Mouse (Mus musculus): Measurements from ENCODE around the gene Rybp. TPM values are rescaled to one million over a fixed set of nuclear protein-coding genes. Genes with fewer than 3 reads are reported as not detected.

Gene Rybp
- polyA plus RNA-seq, 1 experiment from 2014 or later = 5.8 TPM

GRCm38 (mm10) chr6:100220917-100221560 is 66.2 kb downstream of the Rybp start:
- no peak overlapping the region for H3K27ac ChIP-seq (ENCODE audit: low read depth)
- ATAC-seq = no peak

GRCm38 (mm10) chr6:100219971-100220370 is 67.3 kb downstream of the Rybp start:
- Histone ChIP-seq H3K4me2 (ENCODE audit: low read depth, low read length) (no peak overlapping the region), H3K4me1 (ENCODE audit: insufficient read depth) (peaks cover 10% of the 10 kb centered on the region), H3K36me3 (replicated peaks; ENCODE audit: insufficient read depth, low read length) (no peaks in the 10 kb centered on the region), H3K9me3 (ENCODE audit: low read length) (no peaks in the 10 kb centered on the region), H3K4me3 (ENCODE audit: low read depth, low read length) (no peak overlapping the region), H3K9ac (replicated peaks) (no peak overlapping the region), H3K27me3 (ENCODE audit: insufficient read depth, low read length) (no peaks in the 10 kb centered on the region), H3K27ac (ENCODE audit: low read depth) (no peak overlapping the region)
- TF ChIP-seq EP300 (IDR thresholded peaks at IDR 0.05; ENCODE audit: low read depth) = no peak
- TF ChIP-seq CTCF (IDR thresholded peaks at IDR 0.05; ENCODE audit: low read depth) = no peak
- DNase-seq (no peak), ATAC-seq (no peak)
- WGBS (ENCODE audit: insufficient replicate concordance) = 59% methylated on average over 3 of the region's 3 CpGs

More at GRCm38 (mm10) chr6:100220917-100221560, 66.2 kb downstream of the Rybp start:
- Histone ChIP-seq H3K9ac (replicated peaks) (no peak overlapping the region), H3K27me3 (ENCODE audit: insufficient read depth, low read length) (no peaks in the 10 kb centered on the region), H3K9me3 (ENCODE audit: low read length) (no peaks in the 10 kb centered on the region), H3K4me3 (ENCODE audit: low read depth, low read length) (no peak overlapping the region), H3K4me2 (ENCODE audit: low read depth, low read length) (no peak overlapping the region), H3K4me1 (ENCODE audit: insufficient read depth) (0 out of 2 replicates have a peak, but pooled peaks cover 3% of the 10 kb centered on the region), H3K36me3 (replicated peaks; ENCODE audit: insufficient read depth, low read length) (no peaks in the 10 kb centered on the region)
- WGBS (ENCODE audit: insufficient replicate concordance) = 80% methylated on average over 14 of the region's 14 CpGs
- no peak for DNase-seq
- TF ChIP-seq CTCF (IDR thresholded peaks at IDR 0.05; ENCODE audit: low read depth) = no peak
- TF ChIP-seq EP300 (IDR thresholded peaks at IDR 0.05; ENCODE audit: low read depth) = no peak

GRCm38 (mm10) chr6:100218541-100219341 is 68.5 kb downstream of the Rybp start:
- Histone ChIP-seq H3K27me3 (ENCODE audit: insufficient read depth, low read length) (no peaks in the 10 kb centered on the region), H3K27ac (ENCODE audit: low read depth) (no peak overlapping the region), H3K4me2 (ENCODE audit: low read depth, low read length) (no peak overlapping the region), H3K36me3 (replicated peaks; ENCODE audit: insufficient read depth, low read length) (no peaks in the 10 kb centered on the region), H3K9me3 (ENCODE audit: low read length) (no peaks in the 10 kb centered on the region), H3K4me1 (ENCODE audit: insufficient read depth) (peaks cover 20% of the 10 kb centered on the region), H3K9ac (replicated peaks) (no peak overlapping the region), H3K4me3 (ENCODE audit: low read depth, low read length) (no peak overlapping the region)
- DNase-seq = no peak
- WGBS (ENCODE audit: insufficient replicate concordance) = 75% methylated on average over 13 of the region's 13 CpGs
- no peak; the same call in 1 of the 2 replicates for ATAC-seq
- TF ChIP-seq CTCF (IDR thresholded peaks at IDR 0.05; ENCODE audit: low read depth) (no peak), EP300 (IDR thresholded peaks at IDR 0.05; ENCODE audit: low read depth) (no peak)

GRCm38 (mm10) chr6:100217507-100217906 is 69.8 kb downstream of the Rybp start:
- WGBS (ENCODE audit: insufficient replicate concordance) = 78% methylated on average over 8 of the region's 8 CpGs
- no peak for DNase-seq
- Histone ChIP-seq H3K4me1 (ENCODE audit: insufficient read depth) (peaks cover 20% of the 10 kb centered on the region), H3K4me3 (ENCODE audit: low read depth, low read length) (no peak overlapping the region), H3K36me3 (replicated peaks; ENCODE audit: insufficient read depth, low read length) (no peaks in the 10 kb centered on the region), H3K9ac (replicated peaks) (no peak overlapping the region), H3K4me2 (ENCODE audit: low read depth, low read length) (no peak overlapping the region), H3K27me3 (ENCODE audit: insufficient read depth, low read length) (no peaks in the 10 kb centered on the region), H3K9me3 (ENCODE audit: low read length) (no peaks in the 10 kb centered on the region), H3K27ac (ENCODE audit: low read depth) (no peak overlapping the region)
- TF ChIP-seq CTCF (IDR thresholded peaks at IDR 0.05; ENCODE audit: low read depth) (no peak), EP300 (IDR thresholded peaks at IDR 0.05; ENCODE audit: low read depth) (no peak)
- ATAC-seq = no peak

GRCm38 (mm10) chr6:100216945-100217344 is 70.3 kb downstream of the Rybp start:
- no peak for TF ChIP-seq EP300 (IDR thresholded peaks at IDR 0.05; ENCODE audit: low read depth)
- no peak for TF ChIP-seq CTCF (IDR thresholded peaks at IDR 0.05; ENCODE audit: low read depth)
- DNase-seq (no peak), ATAC-seq (no peak)
- Histone ChIP-seq H3K9ac (replicated peaks) (no peak overlapping the region), H3K27me3 (ENCODE audit: insufficient read depth, low read length) (no peaks in the 10 kb centered on the region), H3K9me3 (ENCODE audit: low read length) (no peaks in the 10 kb centered on the region), H3K4me2 (ENCODE audit: low read depth, low read length) (no peak overlapping the region), H3K4me3 (ENCODE audit: low read depth, low read length) (no peak overlapping the region), H3K27ac (ENCODE audit: low read depth) (no peak overlapping the region), H3K4me1 (ENCODE audit: insufficient read depth) (peaks cover 21% of the 10 kb centered on the region), H3K36me3 (replicated peaks; ENCODE audit: insufficient read depth, low read length) (no peaks in the 10 kb centered on the region)
- WGBS (ENCODE audit: insufficient replicate concordance) = 77% methylated on average over 5 of the region's 5 CpGs

- Histone ChIP-seq H3K9me3 (ENCODE audit: low read length) (no peaks in the 10 kb centered on the region), H3K4me1 (ENCODE audit: insufficient read depth) (peaks cover 28% of the 10 kb centered on the region), H3K27ac (ENCODE audit: low read depth) (no peak overlapping the region), H3K27me3 (ENCODE audit: insufficient read depth, low read length) (no peaks in the 10 kb centered on the region), H3K4me2 (ENCODE audit: low read depth, low read length) (no peak overlapping the region), H3K36me3 (replicated peaks; ENCODE audit: insufficient read depth, low read length) (no peaks in the 10 kb centered on the region), H3K9ac (replicated peaks) (no peak overlapping the region), H3K4me3 (ENCODE audit: low read depth, low read length) (no peak overlapping the region)
- DNase-seq (no peak), ATAC-seq (no peak)
- TF ChIP-seq CTCF (IDR thresholded peaks at IDR 0.05; ENCODE audit: low read depth) (no peak), EP300 (IDR thresholded peaks at IDR 0.05; ENCODE audit: low read depth) (no peak)
- WGBS (ENCODE audit: insufficient replicate concordance) = 62% methylated on average over 6 of the region's 6 CpGs
Measured at GRCm38 (mm10) chr6:100215809-100216208, 71.5 kb downstream of the Rybp start.

Data from liver, postnatal 0 days (tissue).